Mouse (Mus musculus) kidney, adult 8-10 months (tissue): ENCODE results near the gene Hist2h2aa1.

ENCODE experiments used
- DNase-seq, 2 experiments: peaks; one replicate each; pipeline ENCODE4 v3.0.0; 2022

Gene Hist2h2aa1

DNA sequence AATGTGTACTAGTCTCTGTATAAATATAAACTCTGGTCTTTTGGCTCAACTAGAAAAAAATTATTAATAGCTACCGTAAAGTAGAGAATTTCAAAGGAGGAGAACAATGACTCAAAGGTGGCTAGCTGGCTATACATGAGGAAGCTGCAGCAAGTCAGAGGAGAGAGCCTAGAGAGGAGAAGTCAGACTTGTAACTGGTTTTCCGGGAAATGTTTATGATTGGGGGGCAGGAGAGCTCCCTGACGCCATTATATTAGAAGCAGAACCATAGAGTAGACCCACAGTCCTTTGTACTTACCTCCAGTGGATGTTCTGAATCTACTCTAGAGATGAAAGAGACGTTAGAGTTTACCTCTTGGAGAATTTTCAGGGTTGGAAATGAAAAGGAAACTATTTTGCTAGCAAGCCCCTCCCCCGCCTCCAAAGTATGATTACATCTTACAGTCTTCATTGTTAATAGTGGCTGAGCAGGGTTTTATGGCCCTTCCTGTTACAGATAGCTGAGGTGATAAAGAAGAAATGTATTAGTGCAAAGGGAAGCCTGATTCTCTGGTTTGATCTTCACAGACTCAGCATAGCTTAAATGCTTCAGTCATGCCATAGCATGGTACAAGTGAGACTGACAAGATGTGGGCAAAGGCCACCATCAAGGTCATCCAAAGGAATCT is 10.8 kb downstream of the Hist2h2aa1 start:
- no peak for DNase-seq

DNA sequence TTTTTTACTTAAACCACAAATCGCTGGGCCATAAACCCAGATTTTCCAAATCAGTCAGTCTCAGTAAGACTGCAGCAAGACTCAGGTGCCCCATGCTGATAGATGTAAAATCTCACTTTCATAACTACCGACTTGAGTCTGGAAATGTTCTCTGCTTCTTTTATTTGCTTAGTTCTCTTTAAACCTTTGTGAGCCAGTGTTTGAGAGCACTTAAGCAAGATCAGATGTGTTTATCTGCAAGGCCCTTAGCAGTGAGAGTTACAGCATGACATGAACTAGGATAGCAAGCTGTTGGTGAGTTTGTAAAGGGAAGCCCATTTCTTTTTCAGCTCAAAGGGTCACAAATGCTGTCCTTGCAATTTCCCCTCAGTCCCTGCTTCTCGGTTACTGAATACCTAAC is 11.9 kb downstream of the Hist2h2aa1 start:
- DNase-seq: no peak

DNA sequence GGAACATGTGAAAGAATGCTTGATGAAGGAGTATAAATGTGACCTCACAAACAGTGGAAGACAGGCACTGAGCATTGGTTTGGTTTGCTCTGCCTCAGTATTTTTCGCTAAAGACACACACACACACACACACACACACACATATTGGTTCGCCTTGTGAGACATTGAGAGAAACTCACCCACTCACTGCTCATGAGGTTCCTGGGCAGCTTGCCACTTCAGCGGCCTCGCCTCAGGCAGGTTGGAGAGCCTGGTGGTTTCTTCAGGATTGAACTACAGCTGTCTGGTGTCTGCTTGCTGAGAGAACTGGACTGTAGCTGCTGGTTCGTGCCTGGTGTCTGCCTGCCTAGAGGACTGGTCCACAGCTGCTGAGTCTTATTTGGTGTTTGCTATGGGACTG is 14.9 kb downstream of the Hist2h2aa1 start:
- no peak for DNase-seq

DNA sequence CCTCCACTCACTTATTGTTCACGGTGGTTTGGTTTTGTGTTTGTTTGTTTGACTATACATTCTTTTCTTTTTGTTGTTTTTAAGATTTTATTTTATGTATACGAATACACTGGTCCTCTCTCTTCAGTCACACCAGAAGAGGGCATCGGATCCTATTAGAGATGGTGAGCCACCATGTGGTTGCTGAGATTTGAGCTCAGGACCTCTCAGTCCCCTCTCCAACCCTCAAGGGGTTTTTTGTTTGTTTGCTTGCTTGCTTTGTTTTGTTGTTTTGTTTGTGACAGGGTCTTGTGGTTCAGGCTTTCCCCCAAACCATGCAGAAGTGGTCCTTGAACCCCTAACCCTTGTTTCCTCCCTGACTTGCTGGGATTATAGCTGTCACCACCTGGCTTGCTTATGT is 16.3 kb downstream of the Hist2h2aa1 start:
- DNase-seq: no peak

DNA sequence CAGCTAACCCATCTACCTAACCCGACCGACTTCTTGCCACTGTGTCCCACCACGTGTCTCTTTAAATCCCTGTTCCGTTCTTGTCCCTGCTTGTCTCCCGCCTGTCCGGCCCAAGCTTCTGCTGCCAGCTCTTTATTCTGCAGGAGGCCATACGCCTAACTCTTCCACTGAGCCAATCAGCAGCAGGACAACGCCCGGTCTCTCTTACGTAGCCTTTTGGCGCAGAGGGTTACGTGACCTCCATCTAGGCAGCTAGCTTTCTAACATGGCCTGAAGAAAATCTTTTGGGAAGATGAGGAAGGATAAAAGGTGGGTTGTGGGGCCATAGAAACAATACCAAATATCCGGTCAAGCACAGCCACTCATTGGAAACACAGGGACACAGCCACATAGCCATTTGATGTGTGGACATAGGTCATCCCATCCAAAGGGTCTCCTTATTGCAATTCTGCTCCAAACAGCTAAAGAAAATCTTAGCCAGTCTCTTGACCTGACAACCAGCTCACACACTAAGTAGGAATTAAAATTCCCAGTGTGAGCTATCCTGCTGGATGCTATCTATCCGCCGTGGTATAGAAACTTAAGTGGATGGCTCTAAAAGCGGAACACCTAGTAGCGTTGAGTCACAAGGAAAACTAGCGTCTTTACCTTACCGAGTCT is 17.0 kb downstream of the Hist2h2aa1 start:
- peak; percentile 76 to 84 for DNase-seq

DNA sequence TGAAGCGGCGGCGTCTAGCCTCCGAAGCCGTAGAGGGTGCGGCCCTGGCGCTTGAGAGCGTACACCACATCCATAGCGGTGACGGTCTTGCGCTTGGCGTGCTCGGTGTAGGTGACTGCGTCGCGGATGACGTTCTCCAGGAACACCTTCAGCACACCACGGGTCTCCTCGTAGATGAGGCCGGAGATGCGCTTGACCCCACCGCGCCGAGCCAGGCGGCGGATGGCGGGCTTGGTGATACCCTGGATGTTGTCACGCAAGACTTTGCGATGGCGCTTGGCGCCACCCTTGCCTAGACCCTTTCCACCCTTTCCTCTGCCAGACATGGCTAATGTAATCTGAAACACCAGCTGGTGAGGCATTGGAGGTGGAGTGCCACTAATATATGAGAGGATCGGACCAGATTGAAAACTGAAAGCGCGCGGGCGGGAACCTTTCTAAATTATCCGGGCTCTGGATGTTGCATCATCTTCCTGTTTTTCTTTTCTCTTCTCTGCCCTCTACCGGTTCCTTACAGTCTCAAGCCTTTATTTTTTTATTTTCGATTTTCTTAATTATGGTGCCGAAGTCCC is 17.8 kb downstream of the Hist2h2aa1 start, which contains the start of gene Hist2h4:
Hist2h4 (minus strand) TSS at position 333 of the 572 bp plus-strand sequence.
- peak; percentile 97 for DNase-seq

DNA sequence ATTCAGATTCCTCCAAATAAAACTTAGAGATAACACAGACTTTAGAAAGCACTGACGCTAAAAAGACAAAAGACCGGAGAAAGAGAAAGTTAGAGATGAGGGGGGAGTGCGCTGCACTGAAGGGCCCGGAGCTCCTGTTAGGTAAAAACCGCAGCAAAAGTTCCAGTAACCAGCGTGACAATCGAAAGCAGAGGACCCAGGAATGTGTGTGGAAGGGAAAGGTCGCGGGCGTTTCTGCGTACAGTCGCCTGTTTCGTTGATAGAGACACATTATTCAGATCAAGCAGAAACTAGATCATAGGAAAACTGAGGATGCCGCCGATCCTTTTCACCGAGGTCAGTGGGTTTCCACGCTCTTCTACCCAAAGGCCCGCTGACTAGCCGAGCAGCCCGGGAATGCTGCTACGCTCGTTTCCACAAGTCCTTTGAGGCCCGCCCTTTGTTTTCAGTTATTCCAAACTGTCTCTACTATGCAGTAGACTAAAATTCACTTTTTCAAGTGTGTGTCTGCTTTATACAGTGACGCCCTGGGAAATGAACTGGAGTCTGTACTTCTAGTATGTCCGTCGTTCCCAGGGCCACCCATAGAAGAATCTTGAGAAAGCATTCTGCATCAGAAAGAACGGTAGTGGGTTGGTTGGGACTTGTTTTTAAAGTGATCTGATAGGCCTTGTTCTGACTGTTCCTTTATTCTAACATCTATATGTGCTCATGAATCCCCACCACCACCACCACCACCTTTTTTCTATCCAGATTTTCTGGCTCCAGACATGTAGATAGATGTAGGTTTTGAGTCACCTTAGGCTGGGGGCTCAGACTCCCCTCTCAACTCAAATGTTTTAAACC is 18.5 kb downstream of the Hist2h2aa1 start:
- DNase-seq: peak in 1 of 2 experiments; percentile 55

DNA sequence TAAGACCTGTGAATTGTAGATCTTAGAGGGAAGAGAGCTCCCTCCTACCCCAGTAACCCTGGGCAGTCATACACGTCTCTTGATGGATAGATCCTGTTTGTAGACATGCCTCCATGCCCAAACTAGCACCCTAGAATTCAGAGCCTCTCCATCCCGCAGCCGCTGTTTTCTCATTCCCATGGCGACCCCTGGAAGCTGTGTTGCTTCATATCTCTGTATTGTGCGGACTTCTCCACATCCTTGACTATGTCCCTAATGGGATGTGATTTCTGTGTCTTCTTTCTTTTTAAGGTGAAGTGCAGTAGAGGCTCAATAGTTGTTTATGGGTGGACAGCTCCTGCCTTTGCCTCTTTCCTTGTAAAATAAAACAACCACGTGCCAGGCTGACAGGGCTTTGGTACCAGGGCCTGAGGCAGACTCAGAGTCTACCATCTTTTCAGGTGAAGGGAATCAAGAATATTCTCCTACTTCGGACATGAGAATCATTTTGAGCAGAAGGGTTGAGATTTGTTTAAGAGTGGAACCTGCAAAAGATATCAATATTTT is 19.2 kb downstream of the Hist2h2aa1 start:
- DNase-seq: no peak

DNA sequence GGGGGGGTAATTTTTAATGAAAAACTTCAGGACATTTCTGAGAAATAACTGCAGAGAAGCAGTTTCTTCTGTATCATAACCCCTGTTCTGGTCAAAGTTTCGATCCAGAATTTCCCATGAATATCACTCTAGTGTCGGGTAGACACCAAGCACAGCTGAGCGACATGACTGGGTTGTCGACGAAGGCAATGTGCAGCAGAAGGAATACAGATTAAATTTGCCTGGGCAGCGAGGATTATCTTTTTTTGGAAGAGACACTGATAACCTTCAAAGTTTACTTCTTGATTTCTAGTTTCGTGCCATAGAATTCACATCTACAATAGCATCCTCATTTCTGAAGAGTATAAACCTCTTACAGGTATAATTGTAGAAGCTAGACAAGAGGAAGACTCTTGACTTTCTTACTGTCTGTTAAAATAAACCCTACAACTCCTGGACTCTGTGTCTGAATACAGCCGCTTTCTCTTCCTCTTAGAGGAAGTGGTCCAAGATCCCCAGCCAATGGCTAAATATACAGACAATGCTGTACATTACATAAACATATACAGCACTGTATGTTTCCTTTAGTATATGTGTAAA is 20.9 kb downstream of the Hist2h2aa1 start:
- no peak for DNase-seq

DNA sequence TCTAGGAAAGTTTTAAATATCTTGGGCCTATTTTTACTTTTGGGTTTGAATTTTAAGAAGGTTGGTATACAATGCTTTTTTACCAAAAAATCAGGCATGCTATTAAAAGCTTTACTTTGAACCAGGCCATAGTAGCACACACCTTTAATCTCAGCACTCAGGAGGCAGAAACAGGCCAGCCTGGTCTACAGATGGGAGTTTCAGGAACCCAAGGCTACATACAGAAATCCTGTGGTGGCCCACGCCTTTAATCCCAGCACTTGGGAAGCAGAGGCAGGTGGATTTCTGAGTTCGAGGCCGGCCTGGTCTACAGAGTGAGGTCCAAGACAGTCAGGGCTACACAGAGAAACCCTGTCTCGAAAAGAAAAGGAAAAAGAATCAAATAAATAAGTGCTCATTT is 22.2 kb downstream of the Hist2h2aa1 start:
- DNase-seq: no peak

DNA sequence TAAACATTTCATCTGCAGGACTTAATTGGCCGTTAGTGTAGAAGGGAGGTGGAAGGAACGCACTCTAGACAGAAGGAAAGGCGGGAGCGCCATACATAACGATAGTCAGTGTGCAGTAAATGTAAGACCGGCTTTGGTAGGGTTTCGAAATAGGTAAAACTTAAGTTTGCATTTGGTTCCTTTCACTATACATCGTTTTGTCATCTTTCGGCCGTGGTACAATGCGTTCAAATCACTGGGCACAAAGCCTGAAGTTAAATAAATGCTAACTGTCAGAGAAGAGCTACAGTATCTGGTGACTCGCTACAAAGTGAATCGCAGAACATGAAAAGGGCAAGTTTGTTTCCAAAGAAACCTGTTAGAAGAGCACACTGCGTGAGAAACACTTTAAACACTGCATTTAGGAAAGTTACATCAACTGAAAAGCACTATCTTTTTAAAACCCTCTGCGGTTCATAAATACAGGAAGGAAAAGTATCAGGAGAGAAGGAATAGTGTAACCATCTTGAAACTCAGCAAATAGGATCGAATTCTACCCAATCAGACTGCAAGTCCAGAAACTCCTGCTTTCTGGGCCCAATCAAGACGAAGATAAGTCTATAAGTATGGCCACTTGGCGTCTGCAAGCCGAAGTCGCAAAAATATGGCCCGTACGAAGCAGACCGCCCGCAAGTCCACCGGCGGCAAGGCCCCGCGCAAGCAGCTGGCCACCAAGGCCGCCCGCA is 22.9 kb downstream of the Hist2h2aa1 start, which contains the start of gene Hist2h3b:
Hist2h3b (plus strand) TSS at position 604 of the 725 bp plus-strand sequence.
- peak; percentile 83 to 86 for DNase-seq

DNA sequence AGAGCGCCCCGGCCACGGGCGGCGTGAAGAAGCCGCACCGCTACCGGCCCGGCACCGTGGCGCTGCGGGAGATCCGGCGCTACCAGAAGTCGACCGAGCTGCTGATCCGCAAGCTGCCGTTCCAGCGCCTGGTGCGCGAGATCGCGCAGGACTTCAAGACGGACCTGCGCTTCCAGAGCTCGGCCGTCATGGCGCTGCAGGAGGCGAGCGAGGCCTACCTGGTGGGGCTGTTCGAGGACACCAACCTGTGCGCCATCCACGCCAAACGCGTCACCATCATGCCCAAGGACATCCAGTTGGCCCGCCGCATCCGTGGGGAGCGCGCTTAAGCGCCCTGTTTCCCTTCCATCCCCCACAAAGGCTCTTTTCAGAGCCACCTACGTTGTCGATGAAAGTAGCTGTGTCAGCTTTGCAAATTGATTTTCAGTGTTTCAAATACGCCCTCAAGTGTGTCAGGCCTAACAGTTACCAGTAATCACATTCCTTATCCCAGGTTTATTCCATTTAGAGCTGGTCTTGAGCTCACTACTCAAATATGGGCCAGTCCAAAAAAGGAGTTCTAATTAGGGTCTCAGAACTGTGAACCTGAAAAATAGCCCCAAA is 23.6 kb downstream of the Hist2h2aa1 start:
- DNase-seq: peak in 1 of 2 experiments; percentile 14

DNA sequence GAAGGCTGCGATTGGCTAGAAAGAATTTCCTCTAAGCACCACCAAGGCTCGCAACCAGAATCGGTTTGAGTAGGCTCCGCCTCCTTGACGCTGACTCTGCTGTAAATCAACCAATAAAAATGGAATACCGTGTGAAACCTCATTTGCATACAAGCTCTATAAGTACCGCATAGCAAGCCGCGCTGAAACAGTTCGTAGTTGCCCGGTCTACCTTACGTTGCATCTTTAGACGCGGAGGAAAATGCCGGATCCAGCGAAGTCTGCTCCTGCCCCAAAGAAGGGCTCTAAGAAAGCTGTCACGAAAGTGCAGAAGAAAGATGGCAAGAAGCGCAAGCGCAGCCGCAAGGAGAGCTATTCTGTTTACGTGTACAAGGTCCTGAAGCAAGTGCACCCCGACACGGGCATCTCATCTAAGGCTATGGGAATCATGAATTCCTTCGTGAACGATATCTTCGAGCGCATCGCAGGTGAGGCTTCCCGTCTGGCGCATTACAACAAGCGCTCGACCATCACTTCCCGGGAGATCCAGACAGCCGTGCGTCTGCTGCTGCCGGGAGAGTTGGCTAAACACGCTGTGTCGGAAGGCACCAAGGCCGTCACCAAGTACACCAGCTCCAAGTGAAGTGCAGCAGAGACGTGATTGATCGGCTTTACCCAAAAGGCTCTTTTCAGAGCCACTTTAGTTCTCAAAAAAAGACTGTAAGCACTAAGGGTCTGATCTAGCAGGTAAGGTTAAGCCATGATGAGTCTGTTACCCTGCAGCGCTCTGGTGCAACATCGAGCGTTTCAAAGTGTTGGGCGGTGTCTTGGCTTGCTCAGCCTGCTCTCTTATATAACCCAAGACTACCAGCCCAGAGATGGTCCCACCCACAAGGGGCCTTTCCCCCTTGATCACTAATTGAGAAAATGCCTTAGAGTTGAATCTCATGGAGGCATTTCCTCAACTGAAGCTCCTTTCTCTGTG is 24.5 kb downstream of the Hist2h2aa1 start, which contains the start of gene Hist2h2bb:
Hist2h2bb (plus strand) TSS at position 242 of the 964 bp plus-strand sequence.
- peak; percentile 94 to 96 for DNase-seq

DNA sequence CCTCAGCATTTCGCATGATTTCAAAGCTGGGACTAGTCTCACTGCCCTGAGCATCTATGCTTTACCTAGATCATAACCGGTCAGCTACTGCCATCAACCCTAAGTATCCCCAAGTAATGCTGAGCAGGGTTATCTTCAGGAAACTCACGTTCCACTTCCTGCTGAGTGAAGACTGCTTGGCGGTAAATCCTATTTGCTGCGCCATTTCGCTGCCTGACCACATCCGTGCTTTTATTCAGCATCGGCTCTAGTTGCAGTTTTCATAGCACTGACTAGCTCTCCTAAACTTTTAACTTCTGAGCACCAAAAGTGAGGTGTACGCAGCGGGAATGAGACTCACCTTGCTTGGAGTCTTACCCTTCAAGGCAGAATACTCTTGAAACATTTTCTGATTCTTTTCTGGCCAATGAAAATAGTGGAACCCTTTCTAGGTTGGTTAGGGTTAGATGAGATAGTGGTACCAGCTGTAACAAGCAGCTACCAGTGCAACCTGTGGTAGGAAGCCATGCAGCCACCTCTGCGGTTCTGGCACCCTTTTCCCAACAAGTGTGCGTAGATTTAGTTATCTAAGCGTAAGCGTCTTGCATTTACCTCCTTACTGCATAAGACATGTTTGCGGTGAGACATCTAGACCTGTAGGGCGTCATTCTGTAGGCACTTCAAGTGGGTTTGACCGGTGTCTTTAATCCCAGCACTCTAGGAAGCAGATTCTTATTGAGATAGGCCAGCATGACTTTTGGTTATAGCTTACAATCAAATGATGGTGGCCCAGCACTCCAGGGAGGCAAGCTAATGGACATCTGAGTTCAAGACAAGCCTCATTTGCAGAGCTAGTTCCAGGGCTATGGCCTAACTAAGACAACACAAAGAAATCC is 28.5 kb downstream of the Hist2h2aa1 start:
- no peak for DNase-seq

DNA sequence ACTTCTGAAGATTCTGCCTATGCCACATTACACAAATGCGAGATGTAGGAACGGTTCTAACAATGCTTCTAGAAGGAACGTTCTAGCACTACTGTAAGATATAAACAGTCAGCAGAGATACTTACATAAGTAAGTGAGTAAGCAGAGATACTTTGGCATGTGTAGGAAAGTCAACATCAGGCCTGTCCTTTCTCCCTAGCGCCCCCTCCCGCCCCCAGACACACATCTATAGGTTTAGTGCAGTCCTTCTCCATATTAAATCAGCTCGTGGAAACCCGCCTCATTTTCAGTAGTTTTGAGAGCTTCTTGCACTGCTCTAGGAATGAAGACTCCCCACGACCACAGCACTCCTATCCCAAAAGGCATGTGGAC is 32.1 kb downstream of the Hist2h2aa1 start:
- DNase-seq: no peak

DNA sequence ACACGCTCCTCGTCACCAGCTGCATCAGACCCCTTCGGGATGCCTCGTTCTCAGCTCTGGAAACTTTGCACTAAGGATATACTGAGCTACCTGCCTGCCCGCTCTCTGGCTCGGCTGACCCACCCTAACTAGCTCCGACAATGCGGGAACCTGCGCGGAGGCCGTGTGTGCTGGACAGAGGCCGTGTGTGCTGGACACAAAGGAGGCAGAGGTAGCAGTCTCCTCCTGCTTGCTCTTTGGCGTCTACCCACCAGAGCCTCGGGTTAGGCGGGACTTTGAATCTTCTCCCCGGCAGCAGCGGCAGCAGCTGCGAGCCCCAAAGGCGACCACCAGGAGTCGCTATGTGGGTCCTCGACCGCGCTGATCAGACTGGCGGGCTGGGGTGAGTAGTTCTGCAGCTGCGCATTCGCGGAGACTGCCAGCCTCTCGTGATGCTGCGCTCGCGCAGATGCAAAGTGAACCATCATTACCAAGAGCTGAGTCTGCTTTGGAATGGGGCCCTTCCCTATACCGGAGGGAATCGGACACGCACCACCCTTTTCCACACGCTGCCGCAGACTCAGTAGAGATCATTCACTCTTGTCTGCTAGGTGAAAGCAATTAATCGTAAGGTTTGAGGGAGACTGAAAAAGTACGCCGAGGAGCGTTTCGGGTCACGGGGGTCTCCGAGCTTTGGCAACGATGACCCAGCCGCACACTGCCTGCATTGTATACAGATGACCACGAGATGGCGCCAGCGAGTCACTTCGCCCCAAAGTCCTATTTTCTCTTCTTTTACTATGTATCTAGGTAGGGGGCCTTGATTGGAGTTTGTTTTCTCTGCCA is 32.7 kb downstream of the Hist2h2aa1 start:
- peak; percentile 80 to 82 for DNase-seq

DNA sequence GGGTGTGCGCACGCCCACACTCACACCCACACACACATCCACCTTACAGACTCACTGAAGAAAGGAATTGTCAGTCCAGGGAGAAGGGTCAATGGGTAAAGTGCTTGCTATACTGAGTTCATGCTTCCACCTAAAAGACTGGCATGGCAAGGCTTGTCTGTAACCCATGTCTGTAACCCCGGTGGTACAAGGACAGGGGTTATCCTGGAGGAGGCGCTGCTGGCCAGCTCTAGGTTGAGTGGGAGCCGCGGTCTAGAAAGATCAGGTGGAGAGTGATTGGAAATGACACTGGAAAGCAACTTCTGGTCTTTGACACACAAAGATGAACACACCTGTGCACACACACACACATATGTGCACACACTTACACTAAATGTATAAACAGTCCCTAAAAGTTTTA is 35.4 kb downstream of the Hist2h2aa1 start:
- no peak for DNase-seq

DNA sequence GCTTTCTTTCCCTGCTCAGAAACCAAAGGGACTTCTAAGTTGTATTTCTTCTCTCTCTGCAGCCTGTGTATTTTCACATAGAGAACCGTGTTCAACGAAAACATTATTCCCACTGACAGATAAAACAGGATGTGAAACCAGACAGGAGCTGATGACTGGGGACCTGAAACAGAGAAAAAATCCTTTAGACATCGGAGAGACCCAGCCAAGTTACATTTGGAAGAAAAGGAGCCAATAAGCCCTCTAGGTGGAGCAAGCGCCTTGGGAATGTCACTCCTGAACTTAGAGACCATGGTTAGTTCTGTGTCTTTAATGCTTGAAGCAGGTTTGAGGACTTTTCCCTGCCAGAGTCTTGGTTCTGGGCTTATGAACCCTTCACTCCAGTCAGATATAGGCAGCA is 39.2 kb downstream of the Hist2h2aa1 start:
- DNase-seq: peak in 1 of 2 experiments; percentile 24
